Mouse (Mus musculus) hematopoietic multipotent progenitor cell, adult 10-12 weeks (in vitro differentiated cells): Measurements from ENCODE around the gene Neu4. TPM values are rescaled to one million over a fixed set of nuclear protein-coding genes. Genes with fewer than 3 reads are reported as not detected.

Experiments
- polyA plus RNA-seq: library from polyadenylated mRNA; stranded (reverse); fragments of >175 nt; gene quantifications from 2 replicates; pipeline ENCODE4 v1.2.3, GENCODE M21; 2012; ENCODE audit warnings: low replicate concordance

Gene Neu4
- polyA plus RNA-seq = not detected in 2 replicates

DNA sequence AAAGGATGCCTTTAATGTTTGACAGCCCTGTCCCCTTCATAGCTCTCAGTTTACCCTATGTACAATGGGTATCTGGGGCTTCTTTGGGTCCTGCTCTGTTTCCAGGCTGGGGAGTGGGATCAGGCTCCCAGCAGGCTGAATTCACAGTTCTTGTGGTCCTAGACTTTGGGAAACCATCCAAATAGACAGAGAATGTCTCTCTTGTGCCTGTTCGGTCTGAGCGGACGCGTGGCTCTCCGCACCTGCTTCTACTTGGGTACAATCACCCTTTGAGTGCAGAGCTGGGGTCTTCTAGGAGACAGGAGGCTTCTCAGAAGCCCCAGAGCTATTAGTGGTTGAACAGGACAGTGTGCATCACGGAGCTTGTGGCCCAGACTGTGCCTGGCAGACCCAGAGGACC, at the start of gene Neu4:
TSS of gene Neu4 (plus strand) at position 301 of the 400 bp plus-strand sequence.

DNA sequence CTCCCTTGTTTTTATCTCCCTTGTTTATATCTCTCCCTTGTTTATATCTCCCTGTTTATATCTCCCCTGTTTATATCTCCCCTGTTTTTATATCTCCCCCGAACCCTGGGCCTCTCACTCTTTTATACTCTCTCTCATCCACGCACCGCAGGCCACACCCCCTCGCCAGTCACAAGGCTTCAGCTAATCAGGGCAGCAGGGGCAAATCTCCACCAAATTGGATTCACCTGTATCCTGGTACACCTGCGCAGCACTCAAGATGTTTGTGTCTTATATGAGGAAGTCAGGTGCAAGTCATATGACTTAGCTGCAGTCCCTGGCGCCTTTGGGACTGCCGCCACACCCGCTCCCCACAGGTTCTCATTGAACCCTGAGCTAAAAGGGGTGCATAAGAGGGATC, 30.0 kb upstream of the Neu4 start, which contains the start of gene Gal3st2c:
TSS of gene Gal3st2c (plus strand) at position 301 of the 400 bp plus-strand sequence.

DNA sequence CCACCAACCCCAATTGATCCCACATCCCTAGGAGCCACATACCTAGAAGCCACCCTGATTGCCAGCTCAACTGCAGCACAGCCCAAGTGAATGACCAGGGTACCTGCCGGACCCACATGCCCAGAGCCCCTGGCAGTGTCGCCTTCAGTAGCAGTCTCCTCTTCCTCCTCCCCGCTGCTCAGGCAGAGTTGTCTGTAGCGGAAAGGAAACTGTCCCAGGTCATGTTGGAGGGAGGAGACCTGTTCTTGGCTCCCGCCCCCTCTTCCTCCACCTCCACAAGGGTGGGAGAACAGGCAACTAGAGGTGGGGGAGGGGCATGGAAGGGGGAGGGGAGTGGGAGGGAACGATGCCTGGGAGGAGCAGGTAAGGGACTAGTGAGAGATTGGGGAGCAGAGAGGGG, 32.1 kb downstream of the Neu4 start, which contains the start of gene Pdcd1:
TSS of gene Pdcd1 (minus strand) at position 181 of the 400 bp plus-strand sequence.

Other genes with a start within 250 kb of the Neu4 start
- 22.7 and 23.0 TPM in 2 replicates for gene Dtymk, start 218.5 kb upstream of the Neu4 start, polyA plus RNA-seq
- gene Ing5, start 216.5 kb upstream of the Neu4 start, polyA plus RNA-seq = 0.73 and 3.6 TPM in 2 replicates
- 4.2 TPM in 2 replicates for gene D2hgdh, start 195.5 kb upstream of the Neu4 start, polyA plus RNA-seq
- 0.08 TPM in 1 of 2 replicates, not detected in the other for gene Gal3st2, start 159.1 kb upstream of the Neu4 start, polyA plus RNA-seq
- gene Gal3st2b, start 102.1 kb upstream of the Neu4 start, polyA plus RNA-seq = not detected in 2 replicates
- not detected in 2 replicates for gene Gal3st2c, start 29.9 kb upstream of the Neu4 start, polyA plus RNA-seq
- gene Pdcd1, start 32.1 kb downstream of the Neu4 start, polyA plus RNA-seq = 1.4 and 2.3 TPM in 2 replicates